7 mouse cellular contexts compared by ENCODE assay signal in genomic region chr13:21914599-21914998, GRCm38 (mm10). TPM values are rescaled to one million over a fixed set of nuclear protein-coding genes. Genes with fewer than 3 reads are reported as not detected.
DNase-seq lines count a peak whose midpoint lies in the region; ATAC-seq and TF ChIP-seq lines count a peak whose summit lies in the region.

No protein-coding gene starts in this region.

- no peak for TF ChIP-seq POLR2A in brain, embryonic 14.5 days (IDR thresholded peaks at IDR 0.05; ENCODE audit: borderline replicate concordance, extremely low read depth, insufficient read depth, insufficient read length, poor library complexity, severe bottlenecking)
- TF ChIP-seq POLR2A in heart, adult 2 months (IDR thresholded peaks at IDR 0.05; ENCODE audit: insufficient read depth, low read depth, low read length): no peak

- peaks cover 2% of the 10 kb centered on the region; the same call in 1 of the 2 replicates for H3K4me1 ChIP-seq in heart, adult 2 months (ENCODE audit: control insufficient read depth, insufficient read depth, low read length)
- H3K4me1 ChIP-seq in intestine, postnatal 0 days (replicated peaks; ENCODE audit: control insufficient read depth, insufficient read depth, low read length): no peaks in the 10 kb centered on the region
- H3K4me1 ChIP-seq in neural tube, embryonic 15.5 days: peaks cover 24% of the 10 kb centered on the region

- H3K36me3 ChIP-seq in heart, adult 2 months (ENCODE audit: control insufficient read depth, insufficient read depth, low read length): no peaks in the 10 kb centered on the region
- H3K36me3 ChIP-seq in intestine, postnatal 0 days (ENCODE audit: control insufficient read depth, insufficient read depth): no peaks in the 10 kb centered on the region
- H3K36me3 ChIP-seq in neural tube, embryonic 15.5 days: no peaks in the 10 kb centered on the region

- H3K27me3 ChIP-seq in heart, adult 2 months (ENCODE audit: control insufficient read depth, insufficient read depth, low read length): no peaks in the 10 kb centered on the region
- H3K27me3 ChIP-seq in intestine, postnatal 0 days (replicated peaks; ENCODE audit: control insufficient read depth, insufficient read depth, low read length): no peaks in the 10 kb centered on the region
- peaks cover 52% of the 10 kb centered on the region for H3K27me3 ChIP-seq in neural tube, embryonic 15.5 days (replicated peaks)

- TF ChIP-seq CTCF in brain, embryonic 14.5 days (IDR thresholded peaks at IDR 0.05; ENCODE audit: borderline replicate concordance, extremely low read depth, insufficient read depth, insufficient read length): no peak
- no peak for TF ChIP-seq CTCF in heart, adult 2 months (IDR thresholded peaks at IDR 0.05)
- no peak for TF ChIP-seq CTCF in intestine, postnatal 0 days (IDR thresholded peaks at IDR 0.05; ENCODE audit: low read depth)

- peak overlapping the region; percentile 57 for H3K9ac ChIP-seq in heart, adult 2 months (ENCODE audit: low read depth, low read length)
- no peak overlapping the region for H3K9ac ChIP-seq in intestine, postnatal 0 days (ENCODE audit: low read depth, low read length)
- H3K9ac ChIP-seq in neural tube, embryonic 15.5 days (replicated peaks): no peak overlapping the region

- H3K4me3 ChIP-seq in heart, adult 2 months: peak overlapping the region; percentile 47
- peak overlapping the region; percentile 24 for H3K4me3 ChIP-seq in intestine, postnatal 0 days (ENCODE audit: low read depth, low read length)
- H3K4me3 ChIP-seq in neural tube, embryonic 15.5 days (replicated peaks): peak overlapping the region; percentile 12; the same call in 1 of the 2 replicates

- DNase-seq in thymus, postnatal 4 days: peak; percentile 43
- no peak for DNase-seq in thymus, postnatal 25 days
- peak; percentile 41 for DNase-seq in brain, embryonic 14.5 days (ENCODE audit: low read depth)
- peak; percentile 57 to 67 for DNase-seq in heart, adult 2 months
- peak; percentile 43 to 53 for DNase-seq in lung, adult 18-20 months

- TF ChIP-seq EP300 in heart, adult 2 months (IDR thresholded peaks at IDR 0.05; ENCODE audit: insufficient read depth, low read depth, low read length): 0 out of 2 replicates have a peak, but pooled peaks have one; percentile 13

- intact Hi-C loops in heart, adult 2 months (cut with DNase I): loop anchor here (10.0 kb wide), 2 partner anchors 60 to 200 kb away; partner anchors contain the start of genes Hist1h2ai, Hist1h2bl and Hist1h3h

- peak; percentile 50; the same call in 1 of the 2 replicates for ATAC-seq in intestine, postnatal 0 days
- no peak for ATAC-seq in neural tube, embryonic 15.5 days (ENCODE audit: low FRiP score)

- H3K4me2 ChIP-seq in intestine, postnatal 0 days (replicated peaks; ENCODE audit: low read depth): peak overlapping the region; percentile 56
- H3K4me2 ChIP-seq in neural tube, embryonic 15.5 days: peak overlapping the region; percentile 32

- no peaks in the 10 kb centered on the region for H3K9me3 ChIP-seq in intestine, postnatal 0 days (ENCODE audit: control insufficient read depth)
- H3K9me3 ChIP-seq in neural tube, embryonic 15.5 days (replicated peaks): no peaks in the 10 kb centered on the region

- H3K79me2 ChIP-seq in heart, adult 2 months (replicated peaks; ENCODE audit: control insufficient read depth, insufficient read depth, low read length): no peaks in the 10 kb centered on the region

- H3K27ac ChIP-seq in heart, adult 2 months: peak overlapping the region; percentile 34
- H3K27ac ChIP-seq in intestine, postnatal 0 days (ENCODE audit: low read depth, low read length): peak overlapping the region; percentile 70
- H3K27ac ChIP-seq in neural tube, embryonic 15.5 days (replicated peaks): no peak overlapping the region

- WGBS in heart, adult 2 months: 27% methylated on average over 14 of the region's 14 CpGs
- 10% methylated on average over 14 of the region's 14 CpGs for WGBS in intestine, postnatal 0 days
- 6% methylated on average over 14 of the region's 14 CpGs for WGBS in neural tube, embryonic 15.5 days

RNA-seq across cellular contexts. Expression of gene Zfp184, which starts 30.3 kb away (rescaled TPM):
- 14.5 and 14.9 TPM in 2 replicates for polyA plus RNA-seq in brain, embryonic 14.5 days (2012; rRNA removed)
- total RNA-seq in heart, adult 2 months (2021): under 1 TPM; 0.70 to 0.73 TPM
- polyA plus RNA-seq in heart, adult 2 months (2012; rRNA removed): 0.35 and 0.43 TPM in 2 replicates
- polyA plus RNA-seq in intestine, postnatal 0 days (2015; fragmentation: Nextera tagmentation; extraction: Ambion mirVana): 1.2 TPM in 2 replicates
- polyA plus RNA-seq in neural tube, embryonic 15.5 days (2015; fragmentation: Nextera tagmentation; extraction: Ambion mirVana): 10.3 and 11.5 TPM in 2 replicates
